In the genomic region with DNA sequence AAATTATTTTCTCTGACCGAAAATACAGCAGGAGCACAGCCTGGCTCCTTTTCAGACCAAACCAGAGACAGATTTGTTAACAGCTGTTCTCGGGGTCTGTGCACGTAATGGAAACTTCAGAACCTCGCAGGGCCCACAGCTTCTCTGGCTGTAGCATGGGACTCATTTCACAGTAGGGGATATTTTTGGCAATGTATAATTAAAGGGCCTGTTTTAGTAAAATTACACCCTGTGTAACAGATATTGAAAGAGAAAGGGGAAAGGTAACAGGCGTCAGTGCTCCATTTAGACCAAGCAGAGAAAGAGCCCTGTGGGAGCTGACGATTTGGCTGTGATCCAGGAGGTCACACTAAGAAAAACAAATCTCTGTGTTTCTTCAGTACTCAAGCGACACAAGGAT, we compare ENCODE assay signal across 8 mouse cellular contexts.
DNase-seq lines count a peak whose midpoint lies in the region; ATAC-seq and TF ChIP-seq lines count a peak whose summit lies in the region.

No protein-coding gene starts in this region.

- H3K9me3 ChIP-seq in heart, embryonic 16.5 days (replicated peaks; ENCODE audit: control insufficient read depth, low read length), result no peaks in the 10 kb centered on the region
- no peaks in the 10 kb centered on the region for H3K9me3 ChIP-seq in liver, embryonic 12.5 days (replicated peaks)

- 20% methylated on average over 7 of the region's 7 CpGs for WGBS in heart, embryonic 16.5 days
- WGBS in cerebellum, adult 2 months, result 3% methylated on average over 7 of the region's 7 CpGs
- WGBS in liver, embryonic 12.5 days (ENCODE audit: insufficient replicate concordance), result 64% methylated on average over 7 of the region's 7 CpGs
- 47% methylated on average over 7 of the region's 7 CpGs for WGBS in lung, adult 2 months

- no peak for TF ChIP-seq POLR2A in cerebellum, adult 2 months (IDR thresholded peaks at IDR 0.05; ENCODE audit: borderline replicate concordance, insufficient read depth, low read length)
- TF ChIP-seq POLR2A in lung, adult 2 months (IDR thresholded peaks at IDR 0.05; ENCODE audit: borderline replicate concordance, extremely low read depth, low read depth, low read length), result no peak

- TF ChIP-seq CTCF in cerebellum, adult 2 months (IDR thresholded peaks at IDR 0.05; ENCODE audit: borderline replicate concordance, insufficient read depth, low read depth, low read length), result no peak
- no peak for TF ChIP-seq CTCF in lung, adult 2 months (IDR thresholded peaks at IDR 0.05; ENCODE audit: insufficient read depth, low read length)

- peak overlapping the region; percentile 11; the same call in 1 of the 2 replicates for H3K9ac ChIP-seq in heart, embryonic 16.5 days (ENCODE audit: low read length)
- no peak overlapping the region for H3K9ac ChIP-seq in liver, embryonic 12.5 days

- H3K4me2 ChIP-seq in heart, embryonic 16.5 days (ENCODE audit: low read depth, low read length), result peak overlapping the region; percentile 53
- no peak overlapping the region for H3K4me2 ChIP-seq in liver, embryonic 12.5 days

- H3K27ac ChIP-seq in heart, embryonic 16.5 days (ENCODE audit: low read length), result peak overlapping the region; percentile 43; the same call in 1 of the 2 replicates
- H3K27ac ChIP-seq in cerebellum, adult 2 months (ENCODE audit: insufficient read depth, low read length), result no peak overlapping the region
- H3K27ac ChIP-seq in liver, embryonic 12.5 days, result no peak overlapping the region

- DNase-seq in heart, adult 8-10 months (ENCODE audit: low spot score), result no peak
- DNase-seq in cerebellum, adult 2 months, result peak; percentile 37 to 66
- peak; percentile 43 to 56 for DNase-seq in frontal cortex, adult 2 months (ENCODE audit: extremely low spot score in 1 of 2, low spot score in 1 of 2)
- DNase-seq in left cerebral cortex, adult 18-20 months (ENCODE audit: low spot score in 2 of 2), result peak; percentile 39 to 59
- DNase-seq in retina, embryonic 14.5 days (ENCODE audit: low spot score), result peak; percentile 37
- DNase-seq in lung, adult 2 months, result no peak

- ATAC-seq in heart, embryonic 16.5 days (replicated peaks; ENCODE audit: extremely low read depth, insufficient read depth, low FRiP score), result no peak
- ATAC-seq in liver, embryonic 12.5 days, result no peak

- H3K4me3 ChIP-seq in heart, embryonic 16.5 days (ENCODE audit: low read length), result peak overlapping the region; percentile 26
- peak overlapping the region; percentile 39 for H3K4me3 ChIP-seq in cerebellum, adult 2 months (replicated peaks; ENCODE audit: insufficient read depth, low read depth, low read length)
- no peak overlapping the region for H3K4me3 ChIP-seq in liver, embryonic 12.5 days
- no peak overlapping the region for H3K4me3 ChIP-seq in lung, adult 2 months (replicated peaks; ENCODE audit: extremely low read depth, low read depth, low read length)

- H3K36me3 ChIP-seq in heart, embryonic 16.5 days (ENCODE audit: control insufficient read depth, insufficient read depth), result no peaks in the 10 kb centered on the region
- H3K36me3 ChIP-seq in liver, embryonic 12.5 days, result no peaks in the 10 kb centered on the region

- no peaks in the 10 kb centered on the region for H3K27me3 ChIP-seq in heart, embryonic 16.5 days (ENCODE audit: control insufficient read depth, insufficient read depth, low read length)
- no peaks in the 10 kb centered on the region for H3K27me3 ChIP-seq in cerebellum, adult 2 months (ENCODE audit: control insufficient read depth, insufficient read depth, low read length)
- H3K27me3 ChIP-seq in liver, embryonic 12.5 days (replicated peaks), result no peaks in the 10 kb centered on the region

- 0 out of 2 replicates have a peak, but pooled peaks cover 2% of the 10 kb centered on the region for H3K4me1 ChIP-seq in heart, embryonic 16.5 days (ENCODE audit: control insufficient read depth, insufficient read depth, low read length)
- no peaks in the 10 kb centered on the region for H3K4me1 ChIP-seq in cerebellum, adult 2 months (ENCODE audit: control insufficient read depth, insufficient read depth, low read length)
- no peaks in the 10 kb centered on the region for H3K4me1 ChIP-seq in liver, embryonic 12.5 days
- H3K4me1 ChIP-seq in lung, adult 2 months (ENCODE audit: control insufficient read depth, insufficient read depth, low read length), result no peaks in the 10 kb centered on the region

Comparison
In these comparisons a context has a peak if more than half of its experiments do, and no peak if none do; other contexts are left out.
1. H3K4me3 ChIP-seq: peak in heart, embryonic 16.5 days (single experiment) and cerebellum, adult 2 months (single experiment); none in liver, embryonic 12.5 days (single experiment) and lung, adult 2 months (single experiment).
2. DNase-seq: peak in cerebellum, adult 2 months (2 of 2), frontal cortex, adult 2 months (2 of 2), left cerebral cortex, adult 18-20 months (2 of 2) and retina, embryonic 14.5 days (single experiment); none in heart, adult 8-10 months (single experiment) and lung, adult 2 months (single experiment).